ENCODE assay signal across 7 mouse cellular contexts in the genomic region with DNA sequence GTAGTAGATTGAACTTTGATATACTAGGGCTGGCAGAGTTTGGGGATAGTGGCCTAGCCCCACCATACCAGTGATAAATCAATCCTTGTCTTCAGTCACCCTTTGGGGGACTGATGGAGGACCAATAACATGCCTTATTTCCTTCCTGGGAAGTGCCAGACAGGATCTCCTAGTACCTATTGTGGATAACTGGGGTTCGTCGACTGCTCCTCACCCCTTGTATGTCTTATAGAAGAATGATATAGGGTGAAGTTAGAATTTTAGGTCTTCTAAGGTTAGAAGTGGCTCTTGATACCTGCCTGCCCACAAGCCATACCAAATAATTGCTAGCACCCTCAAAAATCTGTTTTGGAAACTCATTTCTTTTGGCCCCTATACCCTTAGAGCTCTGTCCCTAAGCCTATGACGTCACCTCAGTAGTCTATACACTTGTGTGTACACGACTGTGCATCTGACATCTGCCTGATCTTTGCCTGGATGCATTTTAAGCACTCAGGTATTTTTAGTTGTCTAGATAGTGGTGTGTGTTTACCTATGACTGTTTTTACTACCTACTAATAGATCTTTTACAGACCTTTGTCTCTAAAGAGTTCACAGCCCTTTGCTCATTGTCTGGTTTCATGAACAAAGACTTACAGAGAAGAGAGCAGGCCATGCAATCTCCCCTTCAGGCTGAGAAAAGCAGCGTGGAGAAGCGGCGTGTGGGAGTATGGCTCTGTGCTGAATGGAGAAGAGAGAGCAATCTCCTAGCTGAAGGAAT. TPM values are rescaled to one million over a fixed set of nuclear protein-coding genes. Genes with fewer than 3 reads are reported as not detected.
DNase-seq lines count a peak whose midpoint lies in the region; ATAC-seq and TF ChIP-seq lines count a peak whose summit lies in the region.

No protein-coding gene starts in this region.

- no peak overlapping the region for H3K9ac ChIP-seq in lung, embryonic 14.5 days
- H3K9ac ChIP-seq in hindbrain, embryonic 16.5 days (ENCODE audit: low read depth, low read length) = peak overlapping the region; percentile 51
- peak overlapping the region; percentile 17; the same call in 1 of the 2 replicates for H3K9ac ChIP-seq in neural tube, embryonic 15.5 days (replicated peaks)

- no peak for DNase-seq in lung, embryonic 14.5 days
- no peak for DNase-seq in lung, postnatal 4 days
- DNase-seq in forebrain, embryonic 10.5 days (ENCODE audit: extremely low spot score, low spot score) = no peak
- no peak for DNase-seq in adrenal gland, postnatal 10 days
- no peak for DNase-seq in cerebellum, postnatal 14 days

- peaks cover 27% of the 10 kb centered on the region for H3K4me1 ChIP-seq in lung, embryonic 14.5 days (ENCODE audit: insufficient read depth)
- peaks cover 100% of the 10 kb centered on the region for H3K4me1 ChIP-seq in forebrain, embryonic 10.5 days
- peaks cover 45% of the 10 kb centered on the region for H3K4me1 ChIP-seq in hindbrain, embryonic 16.5 days (ENCODE audit: control insufficient read depth, insufficient read depth, low read depth, low read length)
- peaks cover 57% of the 10 kb centered on the region for H3K4me1 ChIP-seq in neural tube, embryonic 15.5 days

- no peaks in the 10 kb centered on the region for H3K9me3 ChIP-seq in lung, embryonic 14.5 days (ENCODE audit: low read depth, low read length)
- no peaks in the 10 kb centered on the region for H3K9me3 ChIP-seq in forebrain, embryonic 10.5 days
- no peaks in the 10 kb centered on the region for H3K9me3 ChIP-seq in hindbrain, embryonic 16.5 days (ENCODE audit: control insufficient read depth, low read length)
- no peaks in the 10 kb centered on the region for H3K9me3 ChIP-seq in neural tube, embryonic 15.5 days (replicated peaks)

- no peak overlapping the region for H3K4me3 ChIP-seq in lung, embryonic 14.5 days (ENCODE audit: low read depth, low read length)
- H3K4me3 ChIP-seq in forebrain, embryonic 10.5 days = peak overlapping the region; percentile 43
- H3K4me3 ChIP-seq in hindbrain, embryonic 16.5 days (ENCODE audit: low read length) = no peak overlapping the region
- H3K4me3 ChIP-seq in neural tube, embryonic 15.5 days (replicated peaks) = no peak overlapping the region

- 67% methylated on average over 7 of the region's 7 CpGs for WGBS in lung, embryonic 14.5 days
- 32% methylated on average over 7 of the region's 7 CpGs for WGBS in forebrain, embryonic 10.5 days
- 31% methylated on average over 7 of the region's 7 CpGs for WGBS in hindbrain, embryonic 16.5 days
- WGBS in neural tube, embryonic 15.5 days = 22% methylated on average over 7 of the region's 7 CpGs

- peaks cover 18% of the 10 kb centered on the region; the same call in 1 of the 2 replicates for H3K36me3 ChIP-seq in lung, embryonic 14.5 days (ENCODE audit: insufficient read depth)
- H3K36me3 ChIP-seq in forebrain, embryonic 10.5 days (replicated peaks) = peaks cover 66% of the 10 kb centered on the region
- no peaks in the 10 kb centered on the region for H3K36me3 ChIP-seq in hindbrain, embryonic 16.5 days (ENCODE audit: control insufficient read depth, insufficient read depth, low read length)
- no peaks in the 10 kb centered on the region for H3K36me3 ChIP-seq in neural tube, embryonic 15.5 days

- peak overlapping the region; percentile 40; the same call in 1 of the 2 replicates for H3K27ac ChIP-seq in lung, embryonic 14.5 days (ENCODE audit: low read depth)
- H3K27ac ChIP-seq in forebrain, embryonic 10.5 days = peak overlapping the region; percentile 95
- peak overlapping the region; percentile 73 for H3K27ac ChIP-seq in hindbrain, embryonic 16.5 days (ENCODE audit: low read depth, low read length)
- H3K27ac ChIP-seq in neural tube, embryonic 15.5 days (replicated peaks) = peak overlapping the region; percentile 79

- ATAC-seq in lung, embryonic 14.5 days (ENCODE audit: insufficient read depth) = no peak
- no peak for ATAC-seq in hindbrain, embryonic 16.5 days
- ATAC-seq in neural tube, embryonic 15.5 days (ENCODE audit: low FRiP score) = peak; percentile 27; the same call in 1 of the 2 replicates

- H3K27me3 ChIP-seq in lung, embryonic 14.5 days (ENCODE audit: insufficient read depth, low read length) = no peaks in the 10 kb centered on the region
- peaks cover 10% of the 10 kb centered on the region for H3K27me3 ChIP-seq in forebrain, embryonic 10.5 days (ENCODE audit: poor library complexity, severe bottlenecking)
- H3K27me3 ChIP-seq in hindbrain, embryonic 16.5 days (replicated peaks; ENCODE audit: control insufficient read depth, insufficient read depth, low read length) = no peaks in the 10 kb centered on the region
- no peaks in the 10 kb centered on the region for H3K27me3 ChIP-seq in neural tube, embryonic 15.5 days (replicated peaks)

- H3K4me2 ChIP-seq in lung, embryonic 14.5 days = no peak overlapping the region
- H3K4me2 ChIP-seq in hindbrain, embryonic 16.5 days (ENCODE audit: low read length) = peak overlapping the region; percentile 16; the same call in 1 of the 2 replicates
- no peak overlapping the region for H3K4me2 ChIP-seq in neural tube, embryonic 15.5 days

- TF ChIP-seq CTCF in lung, embryonic 14.5 days (IDR thresholded peaks at IDR 0.05; ENCODE audit: low read depth) = no peak

RNA-seq across cellular contexts. Expression of a gene that starts 6.1 kb away (rescaled TPM):
- polyA plus RNA-seq in lung, embryonic 14.5 days (2014; fragmentation: Nextera tagmentation; extraction: Ambion mirVana) = 13.5 and 15.4 TPM in 2 replicates
- 49.9 TPM in 2 replicates for polyA plus RNA-seq in forebrain, embryonic 10.5 days (2016; fragmentation: Nextera tagmentation; extraction: Ambion mirVana)
- 11.1 and 12.8 TPM in 2 replicates for polyA plus RNA-seq in hindbrain, embryonic 16.5 days (2015; fragmentation: Nextera tagmentation; extraction: Ambion mirVana)
- polyA plus RNA-seq in neural tube, embryonic 15.5 days (2015; fragmentation: Nextera tagmentation; extraction: Ambion mirVana) = 6.6 and 7.1 TPM in 2 replicates
- 1 to 10 TPM; 3.4 to 3.9 TPM for total RNA-seq in adrenal gland, postnatal 10 days (2021)

RNA-seq across cellular contexts. Expression of a gene that starts 23.6 kb away (rescaled TPM):
- 0.46 and 0.54 TPM in 2 replicates for polyA plus RNA-seq in lung, embryonic 14.5 days (2014; fragmentation: Nextera tagmentation; extraction: Ambion mirVana)
- polyA plus RNA-seq in forebrain, embryonic 10.5 days (2016; fragmentation: Nextera tagmentation; extraction: Ambion mirVana) = 0.30 and 0.33 TPM in 2 replicates
- polyA plus RNA-seq in hindbrain, embryonic 16.5 days (2015; fragmentation: Nextera tagmentation; extraction: Ambion mirVana) = 8.3 and 10.0 TPM in 2 replicates
- polyA plus RNA-seq in neural tube, embryonic 15.5 days (2015; fragmentation: Nextera tagmentation; extraction: Ambion mirVana) = 7.5 TPM in 2 replicates
- 10 to 100 TPM; 56.5 to 69.6 TPM for total RNA-seq in adrenal gland, postnatal 10 days (2021)

Comparison
In these comparisons a context has a peak if more than half of its experiments do, and no peak if none do; other contexts are left out.
1. H3K27ac ChIP-seq: peak in every context shown above with its lines; median percentile 95 in forebrain, embryonic 10.5 days; 79 in neural tube, embryonic 15.5 days; 73 in hindbrain, embryonic 16.5 days; 40 in lung, embryonic 14.5 days.